Mouse (Mus musculus) heart, adult 2 months (tissue): ENCODE results near the gene Myrf. TPM values are rescaled to one million over a fixed set of nuclear protein-coding genes. Genes with fewer than 3 reads are reported as not detected.
A peak's percentile ranks its signal among the peaks of the same experiment; 100 is the strongest.

Source experiments
- DNase-seq, 2 experiments: peaks; one replicate each; pipeline ENCODE4 v3.0.0; 2021
- H3K27ac ChIP-seq: fragments of 200-600 bp; 2 replicates; pipeline ENCODE4 v1.8.1; 2022
- H3K27me3 ChIP-seq: fragments of 200-500 bp; 2 replicates; pipeline ENCODE4 v1.6.1; 2012; ENCODE audit warnings: mild to moderate bottlenecking, low read length, inconsistent platforms, mixed read lengths; ENCODE audit not compliant: control insufficient read depth, insufficient read depth
- H3K36me3 ChIP-seq: fragments of 200-500 bp; 2 replicates; pipeline ENCODE4 v1.6.1; 2012; ENCODE audit warnings: low read length, inconsistent platforms; ENCODE audit not compliant: control insufficient read depth, insufficient read depth
- H3K4me1 ChIP-seq: fragments of 200-500 bp; 2 replicates; pipeline ENCODE4 v1.6.1; 2011; ENCODE audit warnings: low read length; ENCODE audit not compliant: control insufficient read depth, insufficient read depth
- H3K4me3 ChIP-seq: fragments of 200-600 bp; 2 replicates; pipeline ENCODE4 v1.8.1; 2022
- H3K79me2 ChIP-seq: fragments of 200-500 bp; replicated peaks from 2 replicates; pipeline ENCODE4 v1.6.1; 2012; ENCODE audit warnings: mild to moderate bottlenecking, inconsistent platforms, low read length, moderate library complexity, mixed read lengths; ENCODE audit not compliant: control insufficient read depth, insufficient read depth
- H3K9ac ChIP-seq: fragments of 200-500 bp; 2 replicates; pipeline ENCODE4 v1.6.1; 2012; ENCODE audit warnings: low read depth, mild to moderate bottlenecking, control low read depth, inconsistent platforms, low read length, mixed read lengths
- CTCF ChIP-seq: fragments of 200-600 bp; IDR thresholded peaks from 2 replicates; pipeline ENCODE4 v1.8.1; 2022; ENCODE audit warnings: antibody characterized with exemption, mild to moderate bottlenecking, moderate library complexity
- EP300 ChIP-seq: fragments of 200-500 bp; IDR thresholded peaks from 2 replicates; pipeline ENCODE4 v1.6.1; 2011; ENCODE audit warnings: low read depth, low read length, control low read depth; ENCODE audit not compliant: insufficient read depth
- POLR2A ChIP-seq: fragments of 200-500 bp; IDR thresholded peaks from 2 replicates; pipeline ENCODE4 v1.6.1; 2011; ENCODE audit warnings: mild to moderate bottlenecking, low read depth, low read length, control low read depth; ENCODE audit not compliant: insufficient read depth
- WGBS: fragments of 180-500 bp; shearing (Covaris S2); methylation state at CpG from one replicate; pipeline ENCODE4 v1.1.7; 2018; 5-methylcytosine and 5-hydroxymethylcytosine counted together
- intact Hi-C: fragments of 180-260 bp; cut with DNase I; formaldehyde crosslinking; loops from one replicate; pipeline ENCODE4 v1.15.1; 2025
- polyA plus RNA-seq: library from polyadenylated mRNA; depleted of rRNA; stranded (reverse); fragments of >200 nt; gene quantifications from 2 replicates; pipeline ENCODE4 v1.2.3, GENCODE M21; 2012
- total RNA-seq, 2 experiments: library from RNA; stranded (reverse); gene quantifications; 2 replicates each; pipeline ENCODE4 v1.2.3; 2021

Myrf gene
- total and polyA plus RNA-seq, 3 experiments = 3.9 to 6.5 (median 4.7) TPM

DNA sequence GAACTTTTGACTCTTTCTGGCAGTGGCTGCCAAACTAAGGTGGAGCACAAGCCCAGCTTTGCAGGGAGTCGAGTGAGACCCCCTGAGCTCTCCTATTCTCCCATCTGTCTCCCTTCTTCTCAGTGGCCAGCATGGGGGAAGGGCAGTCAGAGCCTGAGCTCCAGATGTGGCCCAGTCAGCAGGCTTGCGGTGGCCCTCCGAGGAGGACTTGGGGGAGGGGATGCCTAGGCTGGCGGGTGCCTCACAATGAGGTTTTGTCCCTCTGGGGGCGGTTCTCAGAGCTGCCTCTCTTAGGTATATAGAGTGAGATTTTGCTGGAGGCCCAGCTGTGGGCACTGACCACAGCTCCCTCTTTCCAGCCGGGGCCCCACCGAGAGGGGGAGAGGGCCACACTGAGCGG, 2.4 kb upstream of the Myrf start:
- intact Hi-C loops = no loop called here
- Histone ChIP-seq H3K36me3 (no peaks in the 10 kb centered on the region), H3K4me3 (no peak overlapping the region), H3K9ac (no peak overlapping the region), H3K4me1 (no peaks in the 10 kb centered on the region), H3K79me2 (no peaks in the 10 kb centered on the region), H3K27me3 (no peaks in the 10 kb centered on the region), H3K27ac (no peak overlapping the region)
- WGBS = 35% methylated on average over 8 of the region's 8 CpGs
- no peak for DNase-seq
- TF ChIP-seq CTCF (no peak), POLR2A (no peak), EP300 (no peak)

DNA sequence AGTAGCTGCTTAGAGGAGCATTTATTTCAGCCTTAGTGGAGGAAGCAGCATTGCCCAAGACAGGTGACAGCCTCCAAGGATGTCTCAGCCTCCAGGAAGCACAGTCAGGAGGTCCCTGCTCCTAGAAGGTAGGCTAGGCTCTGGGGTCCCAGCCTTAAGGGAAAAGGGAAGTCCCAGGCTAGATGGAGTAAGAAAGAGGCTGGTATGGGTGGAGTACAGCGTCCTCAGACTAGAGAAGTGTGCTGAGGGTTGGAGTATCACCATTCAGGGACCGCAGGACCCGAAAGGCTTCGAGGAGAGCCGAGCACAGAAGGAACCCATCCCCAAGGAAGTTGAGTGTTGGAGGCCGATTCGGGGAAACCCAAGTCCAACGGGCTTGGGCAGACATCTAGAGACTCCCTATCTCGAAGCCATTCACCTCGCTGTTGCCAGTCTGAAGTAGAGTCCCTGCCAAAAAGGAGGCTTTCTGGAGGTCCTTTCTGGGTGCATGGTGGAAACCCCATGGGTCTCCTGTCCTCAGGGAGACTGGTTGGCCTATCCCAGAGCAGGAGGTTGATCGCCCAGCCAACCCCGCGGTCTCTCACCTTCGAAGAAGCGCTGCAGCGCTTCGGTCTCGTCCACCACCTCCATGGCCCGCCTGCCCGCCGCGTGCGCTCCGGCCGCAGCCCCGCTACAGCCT, 434 bp downstream of the Myrf start:
- Histone ChIP-seq H3K27ac (no peak overlapping the region), H3K9ac (peak overlapping the region; percentile 71), H3K4me1 (no peaks in the 10 kb centered on the region), H3K79me2 (no peaks in the 10 kb centered on the region), H3K36me3 (no peaks in the 10 kb centered on the region), H3K4me3 (peak overlapping the region; percentile 31), H3K27me3 (no peaks in the 10 kb centered on the region)
- no peak for TF ChIP-seq POLR2A
- TF ChIP-seq EP300 = no peak
- no peak for TF ChIP-seq CTCF
- no peak for DNase-seq
- WGBS = 5% methylated on average over 26 of the region's 26 CpGs
- intact Hi-C loops = no loop called here

DNA sequence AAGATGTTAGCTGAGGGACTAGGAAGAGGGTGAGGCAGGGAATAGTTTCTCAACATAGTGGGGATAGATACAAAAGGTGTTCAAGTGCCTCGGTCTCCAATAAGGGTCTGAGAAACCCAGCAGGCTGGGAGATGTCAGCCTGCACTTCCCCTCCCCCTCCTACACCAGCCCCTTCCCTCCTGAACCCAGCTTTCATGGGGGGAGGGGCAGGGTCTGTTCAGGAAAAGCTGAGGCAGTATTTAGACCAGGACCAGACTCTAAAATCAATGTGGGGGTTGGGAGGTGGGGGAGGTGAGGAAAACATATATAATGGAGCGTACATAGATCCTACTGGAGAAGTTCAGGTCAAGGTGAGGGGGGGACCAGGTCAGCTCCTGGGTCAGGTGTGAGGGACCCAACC, 1.1 kb downstream of the Myrf start:
- WGBS = 58% methylated on average over 2 of the region's 2 CpGs
- no peak for TF ChIP-seq EP300
- no peak for TF ChIP-seq CTCF
- no peak for TF ChIP-seq POLR2A
- Histone ChIP-seq H3K4me3 (no peak overlapping the region), H3K79me2 (no peaks in the 10 kb centered on the region), H3K27ac (no peak overlapping the region), H3K27me3 (no peaks in the 10 kb centered on the region), H3K9ac (no peak overlapping the region), H3K36me3 (no peaks in the 10 kb centered on the region), H3K4me1 (no peaks in the 10 kb centered on the region)
- no peak for DNase-seq
- intact Hi-C loops = no loop called here

DNA sequence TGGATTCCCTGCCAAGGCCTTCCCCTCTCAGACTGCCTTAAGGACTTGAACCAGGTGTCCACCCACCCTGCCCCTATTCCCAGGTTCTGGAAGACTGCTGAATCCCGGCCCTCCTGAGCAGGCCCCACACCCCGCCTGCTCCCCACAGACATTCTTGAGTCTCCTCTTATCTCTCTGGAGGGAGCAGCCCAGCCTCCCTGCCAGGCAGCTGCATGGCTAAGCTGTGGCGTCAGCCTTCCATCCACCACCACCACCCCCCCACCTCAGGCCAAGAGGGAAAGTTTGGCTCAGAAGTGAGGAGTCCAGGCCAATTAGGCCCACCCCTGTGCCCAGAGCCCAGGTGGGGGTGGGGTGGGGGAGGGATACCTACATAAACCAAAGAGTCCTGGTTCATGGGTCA, 2.1 kb downstream of the Myrf start:
- no peak overlapping the region for H3K9ac ChIP-seq
- 53% methylated on average over 3 of the region's 3 CpGs for WGBS
- DNase-seq = peak in 1 of 2 experiments; percentile 37
- TF ChIP-seq CTCF (no peak), EP300 (no peak), POLR2A (no peak)
- H3K4me3 ChIP-seq = no peak overlapping the region
- H3K79me2 ChIP-seq = no peaks in the 10 kb centered on the region
- intact Hi-C loops = no loop called here
- H3K27ac ChIP-seq = no peak overlapping the region
- no peaks in the 10 kb centered on the region for H3K4me1 ChIP-seq
- H3K27me3 ChIP-seq = no peaks in the 10 kb centered on the region
- H3K36me3 ChIP-seq = no peaks in the 10 kb centered on the region

DNA sequence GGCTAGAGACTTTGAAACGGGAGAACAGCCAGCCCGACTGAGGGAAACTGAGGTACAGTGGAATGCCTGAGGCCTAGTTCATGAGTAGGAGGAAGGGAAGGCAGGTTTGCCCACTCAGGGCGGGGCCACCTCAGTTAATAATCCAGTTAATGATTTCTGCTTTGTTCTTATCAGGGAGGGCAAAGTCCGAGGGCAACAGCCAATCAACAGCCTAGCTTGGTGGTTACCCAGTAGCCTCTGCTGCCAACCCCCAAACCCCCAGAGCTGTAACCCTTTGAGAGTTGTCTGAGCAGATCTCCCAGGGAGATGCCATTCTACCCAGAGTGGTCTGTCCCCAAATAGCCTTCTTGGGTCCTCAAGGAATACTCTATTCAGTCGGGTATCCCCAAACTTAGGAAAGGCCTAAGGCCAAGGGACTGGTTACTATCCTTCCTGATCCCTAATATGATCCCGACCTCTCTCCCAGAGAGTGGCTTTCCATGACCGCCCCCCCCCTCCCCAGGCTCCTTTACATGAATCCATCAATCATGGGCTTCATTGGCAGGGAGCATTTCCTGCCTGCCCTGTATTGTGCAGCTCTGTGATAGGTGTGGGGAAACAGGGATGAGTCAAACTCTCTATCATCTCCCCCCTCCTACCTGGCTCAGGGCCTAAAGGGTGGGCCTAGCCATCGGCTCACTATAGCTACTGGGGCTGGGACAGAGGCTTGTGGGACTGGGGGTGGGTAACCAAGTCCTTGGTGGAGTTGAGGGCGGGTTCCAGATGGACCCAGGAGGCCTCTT, 4.6 kb downstream of the Myrf start:
- Histone ChIP-seq H3K36me3 (no peaks in the 10 kb centered on the region), H3K4me1 (no peaks in the 10 kb centered on the region), H3K27me3 (no peaks in the 10 kb centered on the region), H3K9ac (no peak overlapping the region), H3K4me3 (no peak overlapping the region), H3K79me2 (no peaks in the 10 kb centered on the region), H3K27ac (no peak overlapping the region)
- intact Hi-C loops = no loop called here
- 71% methylated on average over 9 of the region's 9 CpGs for whole genome bisulfite sequencing
- no peak for DNase-seq
- TF ChIP-seq POLR2A (no peak), EP300 (no peak), CTCF (no peak)

DNA sequence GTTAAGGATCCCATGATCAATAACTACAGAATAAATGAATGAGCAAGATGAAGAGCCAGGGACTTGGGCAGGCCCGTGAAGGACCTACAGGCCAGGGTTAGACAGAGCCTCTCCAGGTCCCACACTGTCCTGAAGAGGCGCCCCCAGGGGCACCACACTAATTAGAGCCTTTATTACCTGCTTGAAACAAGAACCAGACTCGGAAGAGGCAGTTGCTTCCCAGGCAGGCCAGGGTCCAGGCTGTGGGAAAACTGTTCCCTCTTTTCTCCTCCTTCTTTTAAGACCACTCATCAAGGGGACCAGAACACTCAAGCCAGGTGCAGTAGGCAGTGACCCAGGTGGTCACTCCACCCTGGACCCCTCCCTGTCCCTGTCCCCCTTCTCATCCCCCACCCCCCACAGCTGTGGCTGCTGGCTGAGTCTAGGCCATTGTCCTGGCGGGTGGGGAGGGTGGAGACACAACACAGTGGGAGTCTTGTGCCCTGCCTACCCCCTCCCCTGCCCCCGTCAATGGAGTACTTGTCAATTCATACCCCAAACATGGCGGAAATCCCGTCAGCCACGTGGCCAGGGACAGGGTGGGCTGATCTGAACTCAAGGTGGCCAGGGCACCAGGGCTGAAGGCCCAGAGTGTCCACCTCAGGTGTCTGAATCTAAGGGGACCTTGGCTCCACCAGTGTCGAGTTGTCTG, 8.1 kb downstream of the Myrf start:
- intact Hi-C loops = no loop called here
- Histone ChIP-seq H3K4me3 (no peak overlapping the region), H3K9ac (no peak overlapping the region), H3K27ac (no peak overlapping the region), H3K4me1 (no peaks in the 10 kb centered on the region), H3K36me3 (no peaks in the 10 kb centered on the region), H3K79me2 (no peaks in the 10 kb centered on the region), H3K27me3 (no peaks in the 10 kb centered on the region)
- DNase-seq = no peak
- no peak for TF ChIP-seq POLR2A
- TF ChIP-seq EP300 = no peak
- no peak for TF ChIP-seq CTCF
- WGBS = 64% methylated on average over 9 of the region's 9 CpGs
